Mouse (Mus musculus) gastrocnemius, postnatal 14 days (tissue): ENCODE results near the gene Spint1. TPM values are rescaled to one million over a fixed set of nuclear protein-coding genes. Genes with fewer than 3 reads are reported as not detected.

ENCODE experiments used
- DNase-seq: peaks from one replicate; pipeline ENCODE4 v3.0.0; 2021; ENCODE audit warnings: mixed read lengths
- intact Hi-C: fragments of 180-260 bp; cut with DNase I; formaldehyde crosslinking; loops from one replicate; pipeline ENCODE4 v1.15.1; 2025; ENCODE audit warnings: low total_unique reads
- long read RNA-seq, 2 experiments: library from polyadenylated mRNA; stranded (forward); transcript quantifications; one replicate each; pipeline ENCODE4 v2.0.0; 2021
- total RNA-seq, 2 experiments: library from RNA; stranded (reverse); gene quantifications; 2 replicates each; pipeline ENCODE4 v1.2.3; 2021

Spint1 gene
- total RNA-seq: under 1 TPM in 1 of 2 experiments, not detected in 1; 0.64 TPM
- long read RNA-seq, experiment 1: 0 reads
- long read RNA-seq, experiment 2: 0 reads

- intact Hi-C loops: no loop called here
- no peak for DNase-seq
Observed at GRCm38 (mm10) chr2:119237210-119237870, at the start of gene Spint1. TSS of gene Spint1 (plus strand) at chr2:119237362.

- peak; percentile 85 for DNase-seq
- intact Hi-C loops: loop anchor here (5.0 kb wide), 2 partner anchors 72 to 152 kb away; no protein-coding TSS in a partner anchor
Observed at GRCm38 (mm10) chr2:119189029-119189710, 48.0 kb upstream of the Spint1 start.

- intact Hi-C loops: no loop called here
- DNase-seq: no peak
Observed at GRCm38 (mm10) chr2:119190969-119191368, 46.2 kb upstream of the Spint1 start.

GRCm38 (mm10) chr2:119194140-119194539 is 43.0 kb upstream of the Spint1 start:
- DNase-seq: peak; percentile 62
- intact Hi-C loops: no loop called here

GRCm38 (mm10) chr2:119196316-119197108 is 40.6 kb upstream of the Spint1 start:
- intact Hi-C loops: no loop called here
- DNase-seq: no peak

GRCm38 (mm10) chr2:119197493-119197892 is 39.7 kb upstream of the Spint1 start:
- no peak for DNase-seq
- intact Hi-C loops: no loop called here

- intact Hi-C loops: no loop called here
- no peak for DNase-seq
Observed at GRCm38 (mm10) chr2:119198049-119198448, 39.1 kb upstream of the Spint1 start.

- intact Hi-C loops: no loop called here
- DNase-seq: no peak
Observed at GRCm38 (mm10) chr2:119198934-119199333, 38.2 kb upstream of the Spint1 start.

- DNase-seq: peak; percentile 34
- intact Hi-C loops: no loop called here
Observed at GRCm38 (mm10) chr2:119202914-119203453, 34.2 kb upstream of the Spint1 start.

- intact Hi-C loops: no loop called here
- no peak for DNase-seq
Observed at GRCm38 (mm10) chr2:119203871-119204460, 33.2 kb upstream of the Spint1 start.

- intact Hi-C loops: no loop called here
- no peak for DNase-seq
Observed at GRCm38 (mm10) chr2:119207961-119208343, 29.2 kb upstream of the Spint1 start.

- peak; percentile 96 for DNase-seq
- intact Hi-C loops: no loop called here
Observed at GRCm38 (mm10) chr2:119208344-119209175, 28.6 kb upstream of the Spint1 start, which contains the start of the genes Zfyve19 and Dnajc17. TSS of gene Zfyve19 (plus strand) at chr2:119208617. TSS of gene Dnajc17 (minus strand) at chr2:119208795.

- no peak for DNase-seq
- intact Hi-C loops: no loop called here
Observed at GRCm38 (mm10) chr2:119209176-119209507, 28.0 kb upstream of the Spint1 start.

- DNase-seq: no peak
- intact Hi-C loops: no loop called here
Observed at GRCm38 (mm10) chr2:119229775-119230704, 7.1 kb upstream of the Spint1 start, which contains the start of gene Ppp1r14d. TSS of gene Ppp1r14d (minus strand) at chr2:119229906.

- DNase-seq: no peak
- intact Hi-C loops: no loop called here
Observed at GRCm38 (mm10) chr2:119236682-119237209, 416 bp upstream of the Spint1 start.

- no peak for DNase-seq
- intact Hi-C loops: no loop called here
Observed at GRCm38 (mm10) chr2:119237871-119238220, 684 bp downstream of the Spint1 start.

- intact Hi-C loops: no loop called here
- no peak for DNase-seq
Observed at GRCm38 (mm10) chr2:119238671-119239070, 1.5 kb downstream of the Spint1 start.
